Mouse (Mus musculus) T-cell, adult 2 months (primary cell): ENCODE data around the gene Styxl1.

Experiments used
- DNase-seq: peaks from one replicate; pipeline ENCODE4 v3.0.0; 2022; ENCODE audit warnings: low spot score

Styxl1 gene

DNA sequence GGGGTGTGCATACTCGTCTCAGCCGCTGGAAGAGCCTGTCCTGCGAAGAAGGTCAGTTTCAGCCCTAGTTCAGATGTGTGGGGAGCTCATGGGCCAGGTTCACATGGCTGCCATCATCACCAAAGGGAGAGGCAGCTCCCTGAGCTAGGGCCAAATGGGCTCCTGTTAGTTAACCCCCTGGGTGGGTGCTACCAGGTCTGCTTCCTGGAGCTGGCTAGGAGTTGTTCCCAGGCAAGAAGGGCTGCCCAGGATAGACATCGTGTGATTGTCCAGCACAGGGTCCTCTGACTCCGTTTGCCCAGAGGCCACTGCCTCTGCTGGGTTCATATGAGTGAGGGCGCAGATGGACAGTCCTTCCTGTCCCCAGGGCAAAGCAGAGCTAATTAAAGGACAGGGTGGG is 52.2 kb downstream of the Styxl1 start:
- no peak for DNase-seq

- DNase-seq, result no peak
Observed at GRCm38 (mm10) chr5:135725391-135725841, 52.8 kb downstream of the Styxl1 start.

- no peak for DNase-seq
Observed at GRCm38 (mm10) chr5:135724536-135725322, 53.5 kb downstream of the Styxl1 start.

DNA sequence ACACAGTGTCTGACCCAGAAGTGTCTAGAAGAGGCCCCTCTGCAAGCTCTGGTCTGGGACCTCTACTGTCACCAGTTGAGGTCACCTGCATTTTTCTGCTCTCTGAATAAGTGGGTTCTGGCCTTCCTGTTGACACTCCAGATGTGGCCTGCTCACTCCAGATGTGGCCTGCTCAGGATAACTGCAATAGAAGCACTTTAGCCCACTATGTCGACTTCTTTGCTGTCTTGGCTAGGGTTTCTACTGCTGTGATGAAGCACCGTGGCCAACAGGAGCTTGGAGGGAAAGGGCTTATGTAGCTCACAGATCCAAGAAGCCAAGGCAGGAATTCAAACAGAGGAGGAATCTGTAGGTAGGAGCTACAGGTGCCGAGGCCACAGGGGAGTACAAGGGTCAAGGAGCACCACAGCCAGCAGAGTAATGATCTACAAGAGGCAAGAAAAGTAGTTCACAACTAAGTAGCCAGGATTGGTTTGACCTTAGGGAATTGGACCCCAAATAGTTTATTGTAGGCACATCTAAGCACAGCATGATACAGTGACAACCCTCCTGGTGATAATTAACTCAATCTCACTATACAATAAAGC is 54.9 kb downstream of the Styxl1 start:
- no peak for DNase-seq

GRCm38 (mm10) chr5:135722121-135722520 is 56.1 kb downstream of the Styxl1 start:
- DNase-seq, result no peak

GRCm38 (mm10) chr5:135721076-135721475 is 57.1 kb downstream of the Styxl1 start:
- DNase-seq, result no peak

- DNase-seq, result no peak
Observed at GRCm38 (mm10) chr5:135720121-135720520, 58.1 kb downstream of the Styxl1 start.

DNA sequence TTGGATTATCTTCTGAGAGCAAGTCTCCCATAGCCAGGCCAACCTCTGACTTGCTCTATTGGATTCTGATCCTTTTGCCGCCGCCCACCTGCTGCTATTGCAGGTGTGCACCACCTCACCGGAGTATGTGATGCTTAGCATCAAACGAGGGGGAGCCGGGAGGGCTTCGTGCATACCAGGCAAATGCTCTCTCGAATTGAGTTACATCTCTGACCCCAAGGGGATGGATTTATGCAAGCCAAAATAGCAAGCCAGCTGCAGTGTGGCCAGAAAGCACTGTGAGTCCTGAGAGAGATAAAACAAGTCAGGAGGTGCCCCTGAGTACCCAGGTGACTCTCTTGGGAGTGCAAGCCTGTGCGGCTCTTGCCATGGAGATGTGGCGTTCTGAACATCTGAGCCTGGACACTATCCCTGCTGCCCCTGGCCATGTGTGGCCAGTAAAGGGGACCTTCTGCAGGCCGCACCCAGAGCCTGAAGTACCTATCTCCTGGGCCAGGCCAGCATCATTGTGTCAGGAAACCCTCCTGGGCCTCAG is 58.5 kb downstream of the Styxl1 start:
- no peak for DNase-seq

- DNase-seq, result no peak
Observed at GRCm38 (mm10) chr5:135715624-135716023, 62.6 kb downstream of the Styxl1 start.

DNA sequence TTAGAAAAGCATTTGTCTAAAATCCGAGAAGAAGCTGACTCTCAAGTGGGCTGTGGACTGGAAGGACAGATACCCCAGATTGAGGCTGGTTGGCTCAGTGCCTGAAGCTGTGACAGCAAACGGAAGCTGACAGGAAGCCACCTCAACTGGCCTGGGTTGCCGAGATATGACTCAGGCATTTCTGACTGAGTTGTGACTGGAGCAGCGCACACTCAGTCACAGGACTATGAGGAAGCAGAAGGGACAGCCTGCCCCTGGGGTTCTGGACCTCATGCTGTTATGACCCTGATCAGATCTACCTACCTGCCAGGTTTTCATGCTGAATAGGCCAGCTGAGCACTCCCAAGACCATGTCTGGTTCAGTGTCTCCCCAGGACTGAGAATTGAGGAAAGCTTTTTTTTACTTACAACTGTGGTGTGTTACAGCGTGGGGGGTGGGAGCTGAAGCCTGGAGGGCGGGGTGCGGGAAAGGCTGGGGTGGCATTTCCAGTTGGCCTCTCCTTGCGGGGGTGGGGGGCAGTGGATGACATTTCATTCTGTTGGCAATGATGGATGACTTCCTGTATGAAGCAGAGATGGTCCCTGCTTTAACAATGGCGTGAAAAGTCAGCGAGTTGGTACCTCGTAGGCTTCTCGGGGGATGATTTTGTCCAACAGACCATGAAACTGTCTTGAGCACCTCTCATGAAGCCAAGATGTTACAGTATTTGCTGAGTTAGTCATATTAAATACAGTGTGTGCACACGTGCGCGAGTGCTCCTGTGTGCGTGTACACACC is 64.6 kb downstream of the Styxl1 start:
- peak; percentile 55 for DNase-seq

- no peak for DNase-seq
Observed at GRCm38 (mm10) chr5:135712803-135713202, 65.4 kb downstream of the Styxl1 start.

GRCm38 (mm10) chr5:135711582-135712355 is 66.4 kb downstream of the Styxl1 start:
- DNase-seq, result no peak

- no peak for DNase-seq
Observed at GRCm38 (mm10) chr5:135710599-135711214, 67.5 kb downstream of the Styxl1 start.

- DNase-seq, result no peak
Observed at GRCm38 (mm10) chr5:135709716-135710115, 68.5 kb downstream of the Styxl1 start.

GRCm38 (mm10) chr5:135707855-135708254 is 70.3 kb downstream of the Styxl1 start:
- DNase-seq, result no peak

- DNase-seq, result no peak
Observed at GRCm38 (mm10) chr5:135707039-135707438, 71.1 kb downstream of the Styxl1 start.

GRCm38 (mm10) chr5:135705383-135705782 is 72.8 kb downstream of the Styxl1 start:
- DNase-seq, result no peak

- DNase-seq, result no peak
Observed at GRCm38 (mm10) chr5:135703431-135703830, 74.8 kb downstream of the Styxl1 start.

- peak; percentile 90 for DNase-seq
Observed at GRCm38 (mm10) chr5:135702682-135703192, 75.4 kb downstream of the Styxl1 start.

- DNase-seq, result no peak
Observed at GRCm38 (mm10) chr5:135702190-135702589, 76.0 kb downstream of the Styxl1 start.

DNA sequence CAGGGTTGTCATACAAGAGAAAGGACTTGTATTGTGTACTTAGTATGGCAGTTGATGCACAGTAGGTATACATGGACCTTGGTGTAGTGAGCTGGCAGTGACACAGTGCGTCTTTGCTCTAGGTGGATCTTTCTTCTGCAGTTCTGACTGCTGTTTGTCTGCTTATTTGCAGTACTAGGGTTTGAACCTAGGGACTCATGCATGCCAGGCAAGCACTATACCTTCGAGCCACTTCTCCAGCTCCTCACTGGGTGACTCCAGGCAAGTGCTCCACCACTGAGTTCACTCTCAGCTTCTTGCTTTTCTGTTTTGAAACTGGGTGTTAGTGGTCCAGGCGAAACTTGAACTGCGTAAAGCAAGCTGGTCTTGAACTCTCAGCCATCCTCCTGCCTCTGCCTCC is 76.6 kb downstream of the Styxl1 start:
- no peak for DNase-seq
